Mouse (Mus musculus): ENCODE results near the gene Padi6. TPM values are rescaled to one million over a fixed set of nuclear protein-coding genes. Genes with fewer than 3 reads are reported as not detected.

Gene Padi6
- polyA plus RNA-seq (2014; fragmentation: Illumina TruSeq; extraction: RNeasy Lipid Tissue Mini Kit (QIAGEN cat#74804); ENCODE audit: low read depth, low replicate concordance), result not detected

DNA sequence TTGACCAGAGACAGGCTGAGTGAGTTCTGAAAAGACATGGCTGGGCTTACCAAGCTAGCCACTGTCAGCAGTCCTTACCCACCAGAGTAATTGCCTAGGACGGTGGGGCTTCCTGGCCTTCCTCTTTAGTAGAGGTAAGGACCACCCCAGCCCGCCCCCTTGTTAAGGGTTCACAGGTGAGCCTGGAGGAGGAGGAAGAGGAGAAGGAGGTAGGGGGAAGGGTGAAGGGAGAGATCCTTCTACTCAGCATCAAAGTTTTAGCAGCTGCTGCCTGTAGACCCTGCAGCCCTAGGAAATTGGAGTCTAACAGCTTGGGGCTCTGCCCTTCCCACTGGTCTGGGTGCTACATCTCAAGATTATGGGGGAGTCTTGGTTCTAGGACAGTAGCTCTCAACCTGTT lies at the start of gene Padi6:
Gene Padi6 (minus strand): TSS at position 101 of the 400 bp plus-strand sequence.

DNA sequence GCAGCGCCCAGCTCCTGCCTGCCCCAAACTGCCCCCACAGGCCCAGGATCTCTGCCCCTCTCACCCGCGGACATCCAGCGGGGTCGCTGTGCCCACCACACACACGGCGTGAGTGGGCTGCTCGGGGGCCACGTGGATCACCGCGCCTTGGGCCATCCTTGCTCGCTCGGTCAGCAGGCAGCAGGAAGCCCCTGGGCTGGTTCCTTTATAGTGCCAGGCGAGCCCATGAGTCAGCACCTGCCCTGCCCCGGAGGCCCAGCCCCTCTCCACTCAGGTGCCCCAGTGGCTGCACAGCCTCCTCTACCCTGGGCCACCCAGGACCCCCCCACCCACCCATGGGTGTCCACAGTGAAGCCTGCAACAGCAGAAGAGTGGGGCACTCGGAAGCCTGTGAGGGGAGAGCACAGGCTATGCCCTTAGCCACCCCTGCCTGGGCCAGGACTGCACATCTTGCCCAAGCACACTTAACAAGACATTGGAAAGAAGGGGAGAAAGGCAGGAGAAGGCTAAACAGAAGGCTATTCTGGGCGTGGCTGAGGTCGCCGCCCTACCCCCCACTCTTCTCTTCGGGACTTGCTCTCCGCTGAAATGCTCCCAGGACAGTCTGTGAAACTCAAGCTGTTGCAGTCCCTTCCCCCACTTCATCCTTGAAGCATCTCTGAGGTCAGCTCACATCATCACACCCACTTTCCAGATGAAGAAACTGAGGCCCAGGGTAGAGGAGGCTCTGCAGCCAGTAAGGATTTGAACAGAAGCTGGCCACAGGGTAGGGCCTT lies 31.8 kb upstream of the Padi6 start, which contains the start of gene Padi4:
Gene Padi4 (minus strand): TSS at position 212 of the 776 bp plus-strand sequence.

DNA sequence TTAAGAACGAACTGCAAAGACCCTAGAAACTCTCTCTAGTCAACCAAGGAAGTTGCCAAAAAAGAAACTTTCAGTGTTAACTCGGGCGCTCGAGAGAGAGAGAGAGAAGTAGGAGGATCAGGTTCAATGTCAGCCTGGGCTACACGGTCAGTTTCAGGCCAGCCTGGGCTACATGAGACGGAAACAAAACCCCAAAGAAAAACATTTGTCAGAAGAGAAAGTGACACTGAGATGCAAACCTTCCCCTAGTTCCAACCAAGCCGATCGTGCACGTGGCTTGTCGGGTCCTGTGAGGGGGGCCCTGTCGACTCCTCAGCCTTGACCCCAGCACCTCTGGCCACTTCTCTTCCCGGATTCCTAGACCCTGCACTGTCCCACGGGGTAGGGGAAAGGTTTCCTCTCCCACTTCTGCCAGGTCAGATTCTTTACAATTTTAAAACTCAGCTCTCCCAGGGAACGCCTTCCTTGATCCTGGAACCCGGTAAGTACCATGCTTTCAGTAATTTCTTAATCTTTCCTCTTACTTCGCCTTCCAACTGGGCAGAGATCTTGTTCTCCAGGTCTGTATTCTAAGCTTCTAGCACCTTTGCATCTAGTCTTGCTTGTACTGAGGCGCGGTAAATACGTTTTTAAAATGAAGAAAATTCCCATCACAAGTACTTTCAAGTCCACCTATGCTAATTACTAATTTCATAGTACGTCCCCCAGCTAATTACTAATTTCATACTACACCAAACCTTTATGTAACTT lies 42.0 kb downstream of the Padi6 start, which contains the start of gene Rcc2:
Gene Rcc2 (plus strand): TSS at position 273 of the 750 bp plus-strand sequence.

Other genes starting within 250 kb of the Padi6 start
- gene Arhgef10l, start 76.6 kb downstream of the Padi6 start, polyA plus RNA-seq (2014; fragmentation: Illumina TruSeq; extraction: RNeasy Lipid Tissue Mini Kit (QIAGEN cat#74804); ENCODE audit: low read depth, low replicate concordance), result 3.2 TPM
- gene Rcc2, start 42.1 kb downstream of the Padi6 start, polyA plus RNA-seq (2014; fragmentation: Illumina TruSeq; extraction: RNeasy Lipid Tissue Mini Kit (QIAGEN cat#74804); ENCODE audit: low read depth, low replicate concordance), result 5.9 TPM
- gene Padi4, start 31.6 kb upstream of the Padi6 start, polyA plus RNA-seq (2014; fragmentation: Illumina TruSeq; extraction: RNeasy Lipid Tissue Mini Kit (QIAGEN cat#74804); ENCODE audit: low read depth, low replicate concordance), result 0.44 TPM
- gene Padi3, start 68.0 kb upstream of the Padi6 start, polyA plus RNA-seq (2014; fragmentation: Illumina TruSeq; extraction: RNeasy Lipid Tissue Mini Kit (QIAGEN cat#74804); ENCODE audit: low read depth, low replicate concordance), result not detected
- gene Padi1, start 103.1 kb upstream of the Padi6 start, polyA plus RNA-seq (2014; fragmentation: Illumina TruSeq; extraction: RNeasy Lipid Tissue Mini Kit (QIAGEN cat#74804); ENCODE audit: low read depth, low replicate concordance), result not detected
- gene Padi2, start 163.7 kb upstream of the Padi6 start, polyA plus RNA-seq (2014; fragmentation: Illumina TruSeq; extraction: RNeasy Lipid Tissue Mini Kit (QIAGEN cat#74804); ENCODE audit: low read depth, low replicate concordance), result 0.91 TPM
- gene Sdhb, start 218.6 kb upstream of the Padi6 start, polyA plus RNA-seq (2014; fragmentation: Illumina TruSeq; extraction: RNeasy Lipid Tissue Mini Kit (QIAGEN cat#74804); ENCODE audit: low read depth, low replicate concordance), result 74.4 TPM
- 1.1 TPM for gene Atp13a2, start 244.2 kb upstream of the Padi6 start, polyA plus RNA-seq (2014; fragmentation: Illumina TruSeq; extraction: RNeasy Lipid Tissue Mini Kit (QIAGEN cat#74804); ENCODE audit: low read depth, low replicate concordance)